In genomic region chr5:104160581-104160980, GRCm38 (mm10) we compare ENCODE assay signal across 14 mouse cellular contexts. TPM values are rescaled to one million over a fixed set of nuclear protein-coding genes. Genes with fewer than 3 reads are reported as not detected.
"Had no signal": no experiment of that assay in that cellular context is flagged by ENCODE, and none has a peak within 500 bp of the region (broad histone marks: within the 10 kb centered on the region; RNA-seq: fewer than 3 reads in every experiment).

No protein-coding gene starts in this region.

- ATAC-seq: liver, embryonic 12.5 days; midbrain, embryonic 13.5 days had no signal

- H3K27ac ChIP-seq: limb, embryonic 15.5 days; liver, embryonic 12.5 days; midbrain, embryonic 13.5 days had no signal

- H3K9me3 ChIP-seq: limb, embryonic 15.5 days; liver, embryonic 12.5 days; midbrain, embryonic 13.5 days had no signal

- H3K36me3 ChIP-seq: limb, embryonic 15.5 days; liver, embryonic 12.5 days; midbrain, embryonic 13.5 days had no signal

- H3K4me3 ChIP-seq: limb, embryonic 15.5 days; liver, embryonic 12.5 days; midbrain, embryonic 13.5 days had no signal

- H3K4me2 ChIP-seq: limb, embryonic 15.5 days; liver, embryonic 12.5 days; midbrain, embryonic 13.5 days had no signal

- DNase-seq: layer of hippocampus, postnatal 36 days; thymus, adult 18-20 months; thymus, postnatal 14 days had no signal

- H3K4me1 ChIP-seq: limb, embryonic 15.5 days; liver, embryonic 12.5 days; midbrain, embryonic 13.5 days had no signal

- H3K9ac ChIP-seq: limb, embryonic 15.5 days; liver, embryonic 12.5 days; midbrain, embryonic 13.5 days had no signal

- H3K27me3 ChIP-seq: limb, embryonic 15.5 days; liver, embryonic 12.5 days; midbrain, embryonic 13.5 days had no signal

RNA-seq across cellular contexts. Expression of gene Dspp, which starts 9.9 kb away (rescaled TPM):
- total RNA-seq: left cerebral cortex, postnatal 25 days; midbrain, postnatal 0 days had no signal
- polyA plus RNA-seq: kidney, embryonic 14.5 days; large intestine, adult 2 months; limb, embryonic 11.5 days; limb, embryonic 15.5 days; liver, embryonic 12.5 days; liver, embryonic 16.5 days; midbrain, embryonic 13.5 days; midbrain, postnatal 0 days; neural tube, embryonic 14.5 days; stomach, embryonic 14.5 days had no signal

RNA-seq across cellular contexts. Expression of gene Dmp1, which starts 41.8 kb away (rescaled TPM):
- total RNA-seq: midbrain, postnatal 0 days had no signal
- polyA plus RNA-seq: kidney, embryonic 14.5 days; limb, embryonic 11.5 days; liver, embryonic 12.5 days; liver, embryonic 16.5 days; neural tube, embryonic 14.5 days had no signal
